Mouse (Mus musculus) splenic B cell, adult 2 months (primary cell): ENCODE measurements at regions not wholly inside any gene's neighbourhood (a gene's known extent, or its start where the extent isn't known, plus 50 kb on each side); places are given as distances from the start of the nearest gene placed in this dataset.

Experiments used
- DNase-seq: peaks from one replicate; pipeline ENCODE4 v3.0.0-alpha.2; 2011; ENCODE audit warnings: low read depth, low spot score
- H3K27me3 ChIP-seq: 2 replicates; pipeline ENCODE4 v1.6.1; 2012; ENCODE audit warnings: mild to moderate bottlenecking, low read length, moderate library complexity, mixed read lengths; ENCODE audit not compliant: control insufficient read depth, poor library complexity, insufficient read depth, severe bottlenecking
- H3K36me3 ChIP-seq: 2 replicates; pipeline ENCODE4 v1.6.1; 2012; ENCODE audit warnings: mild to moderate bottlenecking, low read length, moderate library complexity, mixed read lengths; ENCODE audit not compliant: control insufficient read depth, poor library complexity, insufficient read depth, severe bottlenecking

DNA sequence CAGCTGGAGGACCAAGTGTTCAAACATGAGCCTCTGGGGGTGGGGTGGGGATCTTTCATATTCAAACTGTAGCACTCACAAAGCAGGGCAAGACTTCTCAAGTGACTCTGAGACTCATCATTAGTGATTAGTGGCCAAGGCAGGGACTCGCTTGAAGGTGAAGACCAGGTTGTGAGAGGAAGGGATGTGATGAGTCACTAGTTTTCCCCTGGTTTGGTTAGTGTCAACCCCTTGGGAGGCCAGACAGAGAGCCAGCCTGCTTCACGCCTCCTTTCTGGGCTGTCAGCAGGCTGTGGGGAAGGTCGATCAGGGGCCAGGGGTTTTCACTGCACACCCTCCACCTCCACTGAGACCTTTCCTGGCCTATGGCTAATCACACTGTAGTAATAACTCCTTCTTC, 65.2 kb downstream of the Slc30a10 start:
- no peak for DNase-seq
- Histone ChIP-seq H3K27me3 (no peaks in the 10 kb centered on the region), H3K36me3 (no peaks in the 10 kb centered on the region)

- H3K27me3 ChIP-seq, result no peaks in the 10 kb centered on the region
- DNase-seq, result no peak
- H3K36me3 ChIP-seq, result no peaks in the 10 kb centered on the region
These were observed 69.4 kb downstream of the Slc30a10 start for GRCm38 (mm10) chr1:185524020-185524419.

DNA sequence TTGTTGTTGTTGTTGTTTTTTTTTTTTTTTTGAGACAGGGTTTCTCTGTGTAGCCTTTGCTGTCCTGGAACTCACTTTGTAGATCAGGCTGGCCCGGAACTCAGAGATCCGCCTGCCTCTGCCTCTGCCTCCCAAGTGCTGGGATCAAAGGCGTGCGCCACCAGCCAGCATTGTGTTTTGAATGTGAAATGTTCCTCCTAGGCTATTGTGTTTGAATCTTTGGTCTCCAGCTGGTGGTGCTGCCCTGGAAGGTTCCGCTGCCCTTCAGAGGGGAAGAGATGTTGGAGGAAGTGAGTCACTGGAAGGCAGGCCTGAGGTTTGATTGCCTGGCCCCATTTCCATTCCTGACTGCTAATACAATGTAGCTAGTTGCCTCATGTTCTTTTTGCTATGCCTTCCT, 78.8 kb downstream of the Slc30a10 start:
- no peaks in the 10 kb centered on the region for H3K27me3 ChIP-seq
- H3K36me3 ChIP-seq, result no peaks in the 10 kb centered on the region
- DNase-seq, result no peak

GRCm38 (mm10) chr1:185534129-185534528, 79.5 kb downstream of the Slc30a10 start:
- Histone ChIP-seq H3K36me3 (no peaks in the 10 kb centered on the region), H3K27me3 (no peaks in the 10 kb centered on the region)
- DNase-seq, result no peak

GRCm38 (mm10) chr1:185535321-185535720, 80.7 kb downstream of the Slc30a10 start:
- Histone ChIP-seq H3K27me3 (no peaks in the 10 kb centered on the region), H3K36me3 (no peaks in the 10 kb centered on the region)
- DNase-seq, result no peak

- DNase-seq, result no peak
- Histone ChIP-seq H3K27me3 (no peaks in the 10 kb centered on the region), H3K36me3 (no peaks in the 10 kb centered on the region)
These were observed 82.6 kb downstream of the Slc30a10 start for GRCm38 (mm10) chr1:185537236-185537635.

DNA sequence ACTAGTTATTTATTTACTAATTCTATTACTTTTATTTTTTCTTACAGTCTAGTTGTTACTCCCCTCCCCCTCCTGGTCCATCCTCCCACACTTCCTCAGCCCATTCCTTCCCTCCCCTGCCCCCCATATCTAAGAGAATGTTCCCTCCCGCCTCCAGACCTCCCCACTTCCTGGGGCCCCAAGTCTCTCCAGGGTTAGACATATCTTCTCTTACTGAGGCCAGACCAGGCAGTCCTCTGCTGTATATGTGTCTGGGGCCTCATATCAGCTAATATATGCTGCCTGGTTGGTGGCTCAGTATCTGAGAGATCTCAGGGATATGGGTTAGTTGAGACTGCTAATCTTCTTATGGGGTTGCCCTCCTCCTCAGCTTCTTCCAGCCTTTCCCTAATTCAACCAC, 84.8 kb downstream of the Slc30a10 start:
- Histone ChIP-seq H3K27me3 (no peaks in the 10 kb centered on the region), H3K36me3 (no peaks in the 10 kb centered on the region)
- no peak for DNase-seq

- no peak for DNase-seq
- Histone ChIP-seq H3K27me3 (no peaks in the 10 kb centered on the region), H3K36me3 (no peaks in the 10 kb centered on the region)
These were observed 91.7 kb downstream of the Slc30a10 start for GRCm38 (mm10) chr1:185546346-185546745.

DNA sequence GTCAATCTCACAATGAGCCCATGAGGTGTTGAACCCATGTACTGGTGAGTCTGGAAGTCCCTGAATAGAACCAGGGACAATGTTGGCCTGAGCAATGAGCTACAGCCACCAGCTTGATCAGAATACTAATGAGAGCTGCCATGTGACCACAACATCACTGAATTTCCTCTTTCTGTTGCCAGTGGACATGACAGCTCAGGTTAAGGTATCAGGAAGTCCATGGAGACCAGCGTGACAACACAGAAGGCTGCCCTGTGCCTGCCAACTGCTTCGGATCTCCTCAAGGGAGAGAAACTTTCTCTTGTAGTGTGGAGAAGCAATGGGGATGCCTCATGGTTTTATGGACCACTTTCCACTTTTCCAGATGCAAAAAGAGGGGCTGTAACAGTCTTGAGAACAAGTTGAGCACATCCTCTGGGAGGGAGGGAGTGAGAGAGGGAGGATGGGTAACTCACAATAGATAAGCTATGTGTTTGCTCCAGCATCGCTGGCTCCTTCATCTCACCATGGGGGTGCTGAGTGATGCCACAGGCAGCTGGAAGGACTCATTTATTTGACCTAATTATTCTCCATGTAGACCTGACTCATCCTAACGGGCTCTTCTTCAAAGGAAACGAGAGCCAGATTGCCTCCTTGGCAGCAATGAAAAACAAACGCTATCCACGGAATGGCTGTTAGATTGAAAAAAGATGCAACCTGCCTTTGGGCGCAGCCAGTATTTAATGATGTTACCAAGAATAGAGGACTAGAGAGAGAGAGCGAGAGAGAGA, 118.3 kb downstream of the Slc30a10 start:
- DNase-seq, result no peak

GRCm38 (mm10) chr1:185574978-185575377, 120.3 kb downstream of the Slc30a10 start:
- no peaks in the 10 kb centered on the region for H3K27me3 ChIP-seq
- no peaks in the 10 kb centered on the region for H3K36me3 ChIP-seq
- no peak for DNase-seq

More for the DNA sequence above, 118.3 kb downstream of the Slc30a10 start:
- Histone ChIP-seq H3K36me3 (no peaks in the 10 kb centered on the region), H3K27me3 (no peaks in the 10 kb centered on the region)

GRCm38 (mm10) chr1:185579824-185580223, 125.2 kb downstream of the Slc30a10 start:
- H3K27me3 ChIP-seq, result no peaks in the 10 kb centered on the region
- DNase-seq, result no peak
- no peaks in the 10 kb centered on the region for H3K36me3 ChIP-seq

- no peak for DNase-seq
- Histone ChIP-seq H3K36me3 (no peaks in the 10 kb centered on the region), H3K27me3 (no peaks in the 10 kb centered on the region)
These were observed 130.7 kb downstream of the Slc30a10 start for GRCm38 (mm10) chr1:185585191-185585870.

GRCm38 (mm10) chr1:185587671-185588347, 133.2 kb downstream of the Slc30a10 start:
- Histone ChIP-seq H3K36me3 (no peaks in the 10 kb centered on the region), H3K27me3 (no peaks in the 10 kb centered on the region)
- DNase-seq, result no peak

- no peak for DNase-seq
- H3K27me3 ChIP-seq, result no peaks in the 10 kb centered on the region
These were observed 133.7 kb downstream of the Slc30a10 start for GRCm38 (mm10) chr1:185588348-185588719.

DNA sequence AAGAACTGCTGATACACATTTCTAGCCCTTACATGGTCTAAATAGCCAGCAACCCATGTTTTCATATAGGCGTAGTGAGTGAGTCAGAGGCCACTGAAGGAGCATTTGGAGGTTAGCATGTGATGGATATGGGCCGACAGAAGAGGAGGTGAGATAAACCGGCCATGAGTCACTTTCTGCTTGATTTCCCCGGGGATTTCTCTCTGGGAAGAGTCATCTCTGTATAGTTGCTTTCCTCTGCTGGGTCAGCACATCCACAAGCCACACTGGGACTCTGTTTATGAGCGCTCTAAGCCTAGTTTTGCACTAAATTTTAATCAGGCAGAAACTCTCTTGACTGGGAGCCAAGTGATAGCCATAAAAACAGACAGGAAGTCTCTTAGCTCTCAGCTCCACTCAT, 142.2 kb downstream of the Slc30a10 start:
- no peak for DNase-seq
- H3K36me3 ChIP-seq, result no peaks in the 10 kb centered on the region

More at GRCm38 (mm10) chr1:185588348-185588719, 133.7 kb downstream of the Slc30a10 start:
- no peaks in the 10 kb centered on the region for H3K36me3 ChIP-seq

More for the DNA sequence above, 142.2 kb downstream of the Slc30a10 start:
- H3K27me3 ChIP-seq, result no peaks in the 10 kb centered on the region
